Mouse (Mus musculus) bone marrow macrophage, adult 2 months (primary cell): ENCODE data around the gene Pigq.

ENCODE experiments used
- CTCF ChIP-seq: IDR thresholded peaks from 2 replicates; pipeline ENCODE4 v1.5.1; 2012; ENCODE audit warnings: low read depth, mild to moderate bottlenecking, low read length, moderate library complexity
- POLR2A ChIP-seq: IDR thresholded peaks from 2 replicates; pipeline ENCODE4 v1.6.1; 2012; ENCODE audit warnings: mild to moderate bottlenecking, low read depth, low read length, borderline replicate concordance

DNA sequence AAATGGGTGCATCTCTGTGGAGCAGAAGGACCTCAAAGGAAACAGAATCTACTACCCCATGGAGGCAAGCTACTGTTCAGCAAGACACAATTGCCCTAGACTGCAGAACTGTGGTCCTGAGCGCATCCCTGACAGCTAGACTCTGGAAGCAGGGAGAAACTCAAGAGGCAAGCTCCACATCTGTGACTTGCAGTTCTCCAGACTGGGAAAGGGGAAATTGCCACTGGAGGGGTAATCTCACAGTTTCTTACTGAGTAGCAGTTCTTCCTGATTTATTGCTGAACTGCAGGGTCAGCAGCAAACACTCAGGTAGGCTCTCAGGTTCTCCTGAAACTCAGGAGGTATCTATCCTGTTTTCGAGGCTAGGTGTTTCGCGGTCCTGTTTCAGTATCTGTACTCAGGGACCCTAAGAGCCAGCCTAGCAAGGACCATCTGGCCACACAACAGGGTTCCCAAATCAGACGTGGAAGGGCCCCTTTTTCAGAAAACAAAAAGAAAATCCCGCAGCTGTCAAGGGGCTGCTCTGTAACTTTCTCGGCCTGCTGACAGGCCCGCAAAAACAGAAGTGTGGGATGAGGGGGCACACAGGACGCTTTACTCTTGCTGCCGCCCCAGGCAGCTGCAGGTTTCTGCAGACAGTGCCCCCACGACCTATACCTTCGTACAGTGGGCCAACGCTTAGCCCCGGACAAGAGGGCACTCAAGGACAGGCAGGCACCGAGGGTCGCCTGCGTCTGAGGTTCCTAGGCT, 40.0 kb upstream of the Pigq start:
- TF ChIP-seq POLR2A (no peak), CTCF (no peak)
